Mouse (Mus musculus): ENCODE measurements around the gene Map2k6.

Gene Map2k6

GRCm38 (mm10) chr11:110403602-110404001, 4.7 kb downstream of the Map2k6 start:
- no peak for DNase-seq (ENCODE audit: low spot score)

- no peak for DNase-seq (ENCODE audit: low spot score)
Observed at GRCm38 (mm10) chr11:110405607-110406006, 6.7 kb downstream of the Map2k6 start.

- no peak for DNase-seq (ENCODE audit: low spot score)
Observed at GRCm38 (mm10) chr11:110409131-110409530, 10.2 kb downstream of the Map2k6 start.

GRCm38 (mm10) chr11:110409776-110410175, 10.9 kb downstream of the Map2k6 start:
- no peak for DNase-seq (ENCODE audit: low spot score)

GRCm38 (mm10) chr11:110411596-110411995, 12.7 kb downstream of the Map2k6 start:
- no peak for DNase-seq (ENCODE audit: low spot score)

GRCm38 (mm10) chr11:110414263-110414662, 15.3 kb downstream of the Map2k6 start:
- DNase-seq (ENCODE audit: low spot score) = no peak

- no peak for DNase-seq (ENCODE audit: low spot score)
Observed at GRCm38 (mm10) chr11:110416691-110417090, 17.8 kb downstream of the Map2k6 start.

- no peak for DNase-seq (ENCODE audit: low spot score)
Observed at GRCm38 (mm10) chr11:110420463-110420862, 21.5 kb downstream of the Map2k6 start.

GRCm38 (mm10) chr11:110426572-110427145, 27.7 kb downstream of the Map2k6 start:
- no peak for DNase-seq (ENCODE audit: low spot score)

- DNase-seq (ENCODE audit: low spot score) = no peak
Observed at GRCm38 (mm10) chr11:110427159-110427561, 28.2 kb downstream of the Map2k6 start.

GRCm38 (mm10) chr11:110428999-110429398, 30.1 kb downstream of the Map2k6 start:
- no peak for DNase-seq (ENCODE audit: low spot score)

- DNase-seq (ENCODE audit: low spot score) = no peak
Observed at GRCm38 (mm10) chr11:110429837-110430418, 31.0 kb downstream of the Map2k6 start.

- no peak for DNase-seq (ENCODE audit: low spot score)
Observed at GRCm38 (mm10) chr11:110435839-110436556, 37.1 kb downstream of the Map2k6 start.

GRCm38 (mm10) chr11:110436998-110437397, 38.1 kb downstream of the Map2k6 start:
- no peak for DNase-seq (ENCODE audit: low spot score)

GRCm38 (mm10) chr11:110438135-110438534, 39.2 kb downstream of the Map2k6 start:
- DNase-seq (ENCODE audit: low spot score) = no peak

GRCm38 (mm10) chr11:110438700-110439296, 39.9 kb downstream of the Map2k6 start:
- DNase-seq (ENCODE audit: low spot score) = no peak

- DNase-seq (ENCODE audit: low spot score) = no peak
Observed at GRCm38 (mm10) chr11:110439354-110439753, 40.4 kb downstream of the Map2k6 start.

- no peak for DNase-seq (ENCODE audit: low spot score)
Observed at GRCm38 (mm10) chr11:110444576-110444975, 45.7 kb downstream of the Map2k6 start.

GRCm38 (mm10) chr11:110448131-110448725, 49.3 kb downstream of the Map2k6 start:
- peak; percentile 59 for DNase-seq (ENCODE audit: low spot score)

GRCm38 (mm10) chr11:110448726-110449161, 49.8 kb downstream of the Map2k6 start:
- DNase-seq (ENCODE audit: low spot score) = peak; percentile 67

- no peak for DNase-seq (ENCODE audit: low spot score)
Observed at GRCm38 (mm10) chr11:110449183-110449582, 50.3 kb downstream of the Map2k6 start.

- DNase-seq (ENCODE audit: low spot score) = no peak
Observed at GRCm38 (mm10) chr11:110450091-110450757, 51.3 kb downstream of the Map2k6 start.
